Mouse (Mus musculus): ENCODE measurements around the gene Hspb2.

Hspb2 gene

GRCm38 (mm10) chr9:50752054-50752602 is at the start of gene Hspb2:
Hspb2 (minus strand) TSS chr9:50752354.
- DNase-seq: no peak

DNA sequence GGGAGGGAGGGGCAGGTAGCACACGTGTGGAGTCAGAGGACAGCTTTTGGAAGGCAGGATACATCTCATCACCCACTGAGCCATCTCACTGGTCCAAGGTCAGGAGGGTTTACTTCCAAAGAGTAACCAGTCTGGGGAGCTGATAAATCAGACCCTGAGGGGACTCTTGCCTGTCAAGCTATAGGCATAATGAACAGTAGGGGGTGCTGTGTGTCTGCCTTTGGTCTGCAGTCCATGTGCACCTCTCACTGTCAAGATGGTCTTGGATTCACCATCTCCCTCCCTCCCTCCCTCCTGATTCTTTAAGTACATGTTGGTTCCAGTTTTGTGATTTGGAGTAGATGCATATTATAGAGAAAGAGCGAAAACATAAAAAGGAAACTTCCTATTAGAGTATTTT is 48.8 kb upstream of the Hspb2 start:
- peak in 1 of 2 experiments; percentile 24 for DNase-seq

GRCm38 (mm10) chr9:50798368-50798767 is 46.2 kb upstream of the Hspb2 start:
- no peak for DNase-seq

GRCm38 (mm10) chr9:50797641-50798040 is 45.5 kb upstream of the Hspb2 start:
- DNase-seq: no peak

- no peak for DNase-seq
Observed at GRCm38 (mm10) chr9:50796776-50797175, 44.6 kb upstream of the Hspb2 start.

GRCm38 (mm10) chr9:50795266-50795665 is 43.1 kb upstream of the Hspb2 start:
- DNase-seq: no peak

GRCm38 (mm10) chr9:50782155-50782554 is 30.0 kb upstream of the Hspb2 start:
- peak; percentile 24 to 42 for DNase-seq

- DNase-seq: no peak
Observed at GRCm38 (mm10) chr9:50776162-50776760, 24.1 kb upstream of the Hspb2 start.

- no peak for DNase-seq
Observed at GRCm38 (mm10) chr9:50775662-50776126, 23.5 kb upstream of the Hspb2 start.

- peak; percentile 62 to 75 for DNase-seq
Observed at GRCm38 (mm10) chr9:50774991-50775612, 22.9 kb upstream of the Hspb2 start, which contains the start of the genes Alg9 and 1110032A03Rik. Alg9 (plus strand) TSS chr9:50775019. 1110032A03Rik (minus strand) TSS chr9:50775520.

- DNase-seq: no peak
Observed at GRCm38 (mm10) chr9:50774026-50774462, 21.9 kb upstream of the Hspb2 start.

DNA sequence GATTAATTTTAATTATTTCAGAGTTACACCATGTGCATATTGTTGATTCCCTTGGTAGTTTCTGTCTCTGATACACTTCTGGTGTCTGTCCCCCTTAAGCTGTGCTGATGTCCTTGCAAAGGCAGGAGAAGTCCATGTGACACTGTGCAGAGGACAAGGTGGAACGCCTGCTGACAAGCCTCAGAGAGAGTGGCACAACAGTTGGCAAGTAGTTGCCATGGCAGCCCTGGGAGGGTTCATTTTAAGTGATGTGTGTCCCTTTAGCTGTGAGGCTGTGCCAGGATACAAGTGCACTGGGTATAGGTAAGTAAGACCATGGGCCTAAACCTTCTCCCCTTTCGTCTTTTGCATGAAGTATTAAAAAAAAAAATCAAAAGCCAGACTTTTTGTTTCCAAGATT is 17.9 kb upstream of the Hspb2 start:
- DNase-seq: no peak

DNA sequence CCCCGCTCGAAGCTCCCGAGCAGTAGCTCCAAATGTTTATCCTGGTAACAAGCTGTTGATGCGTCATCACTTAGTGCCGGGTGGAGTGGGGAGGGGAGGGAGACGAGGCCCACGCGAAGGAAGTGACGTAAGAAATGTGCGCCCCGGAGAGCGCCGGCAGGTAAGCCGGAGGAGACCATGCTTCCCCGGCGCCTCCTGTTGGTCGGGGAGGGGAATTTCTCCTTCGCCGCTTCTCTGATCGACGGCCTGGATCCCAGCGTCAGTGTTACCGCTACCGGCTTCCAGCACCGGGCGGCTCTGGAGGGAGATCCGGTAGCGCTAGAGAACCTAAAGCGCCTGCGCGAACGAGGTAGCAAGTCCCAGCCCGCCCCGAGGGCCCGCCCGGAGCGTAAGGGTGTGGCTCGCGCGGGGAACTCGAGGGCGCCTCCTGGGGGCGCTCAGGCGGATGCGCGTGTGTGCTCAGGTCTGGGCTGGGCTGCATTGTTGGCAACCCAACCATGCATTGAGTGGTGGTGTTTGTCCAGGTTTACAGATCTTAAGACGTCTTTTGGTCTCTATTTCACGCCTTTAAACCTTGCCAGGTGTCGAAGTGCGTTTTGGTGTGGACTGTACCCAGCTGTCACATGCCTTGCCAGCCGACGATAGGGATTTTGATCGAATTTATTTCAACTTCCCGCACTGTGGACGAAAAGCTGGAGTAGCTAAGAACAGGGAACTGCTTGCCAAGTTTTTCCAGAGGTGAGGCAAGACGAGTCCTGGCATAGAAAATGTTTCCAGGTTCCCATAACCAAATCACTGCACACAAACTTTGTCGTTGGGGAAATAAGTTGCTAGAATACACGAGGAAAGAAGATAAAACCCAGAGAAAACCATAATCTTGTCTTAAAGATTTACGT is 16.2 kb upstream of the Hspb2 start, which contains the start of gene Fdxacb1:
Gene Fdxacb1 (plus strand): TSS at position 130 of the 896 bp plus-strand sequence.
- peak; percentile 94 to 97 for DNase-seq

- no peak for DNase-seq
Observed at GRCm38 (mm10) chr9:50767531-50768106, 15.5 kb upstream of the Hspb2 start.

DNA sequence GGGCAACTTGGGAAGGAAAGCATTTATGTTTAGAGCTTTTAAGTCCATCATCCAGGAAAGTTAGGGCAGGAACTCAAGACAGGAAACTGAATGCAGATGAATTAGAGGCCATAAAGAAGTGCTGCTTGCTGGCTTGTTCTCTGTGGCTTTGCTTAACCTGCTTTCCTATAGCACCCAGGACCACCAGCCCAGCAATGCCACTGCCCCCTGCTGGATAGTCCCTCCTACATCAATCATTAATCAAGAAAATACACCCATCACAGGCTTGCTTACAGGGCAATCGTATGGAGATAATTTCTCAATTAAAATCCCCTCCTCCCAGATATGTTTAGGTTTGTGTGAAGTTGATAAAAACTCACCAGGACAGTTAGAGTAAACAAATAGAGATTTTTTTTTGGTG is 11.2 kb upstream of the Hspb2 start:
- DNase-seq: no peak

DNA sequence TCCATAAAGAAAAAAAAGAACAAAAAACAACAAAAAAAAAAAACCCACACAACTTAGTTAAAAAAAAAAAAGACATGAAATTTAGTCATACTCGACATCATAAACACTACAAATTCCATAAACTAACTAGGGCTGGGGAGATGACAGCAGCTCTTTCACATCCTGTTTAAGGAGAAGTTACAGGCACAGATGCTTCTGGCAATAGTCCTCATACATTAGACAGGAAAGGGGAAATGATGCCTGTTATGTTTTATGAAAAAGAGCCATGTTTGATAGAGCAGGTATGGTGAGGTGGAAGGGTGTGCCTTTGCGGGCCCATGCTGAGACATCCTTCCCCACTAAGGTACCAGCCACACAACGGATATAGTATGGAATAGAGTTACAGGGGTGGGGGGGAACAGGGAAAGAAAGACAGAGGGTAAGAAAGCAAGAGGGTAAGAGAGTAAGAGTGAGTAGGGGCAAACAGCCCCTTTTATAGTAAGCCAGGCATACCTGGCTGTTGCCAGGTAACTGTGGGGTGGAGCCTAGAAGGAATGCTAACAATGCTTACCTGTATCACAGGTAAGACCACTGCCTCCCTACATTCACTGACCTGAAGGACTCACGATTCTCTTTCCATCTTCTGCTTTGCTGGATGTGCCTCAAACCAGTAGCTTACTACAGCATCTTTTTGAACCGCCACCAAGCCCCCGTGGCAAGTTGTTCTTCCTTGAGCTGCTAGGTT is 9.5 kb upstream of the Hspb2 start:
- DNase-seq: no peak

DNA sequence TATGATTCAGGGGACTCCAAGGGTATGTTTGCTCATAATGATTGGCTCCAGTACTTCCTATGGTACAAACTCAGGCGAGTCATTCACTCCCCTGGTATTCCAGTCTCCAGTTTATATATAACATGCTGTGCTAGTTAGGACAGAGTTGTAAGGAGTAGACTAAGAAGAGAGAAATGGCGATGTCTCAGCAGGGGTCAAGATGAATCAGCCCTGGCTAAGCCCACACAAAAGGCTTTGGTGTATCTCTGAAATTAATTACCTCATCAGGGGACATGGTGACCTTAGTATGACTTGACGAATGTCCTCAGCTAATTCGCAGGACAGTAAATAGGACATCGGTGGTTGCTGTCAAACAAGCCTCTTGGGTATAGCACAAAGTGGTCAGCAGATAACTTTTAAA is 4.6 kb upstream of the Hspb2 start:
- no peak for DNase-seq

DNA sequence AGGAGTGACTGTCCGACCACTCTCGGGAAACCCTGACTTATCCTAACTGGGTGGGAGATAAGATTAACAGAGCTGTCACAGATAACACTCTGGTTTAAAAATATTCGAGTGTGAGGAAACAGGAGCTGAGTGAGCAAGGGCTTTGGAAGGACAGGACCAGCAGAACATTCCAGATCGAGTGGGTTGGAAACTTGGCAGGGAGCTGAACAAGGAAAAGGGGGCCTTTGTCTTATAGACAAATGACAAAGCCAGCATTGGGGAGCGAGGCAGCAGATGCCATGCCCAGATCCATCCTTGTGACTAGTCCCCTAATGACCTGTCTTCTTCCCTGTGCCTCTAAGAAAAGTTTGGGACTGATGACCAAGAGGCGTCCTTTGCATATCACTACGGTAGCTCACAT is 1.8 kb upstream of the Hspb2 start:
- DNase-seq: no peak

GRCm38 (mm10) chr9:50752784-50753615 is 846 bp upstream of the Hspb2 start:
- no peak for DNase-seq

- DNase-seq: no peak
Observed at GRCm38 (mm10) chr9:50751323-50751722, 831 bp downstream of the Hspb2 start, which contains the start of gene Cryab. Cryab (plus strand) TSS chr9:50751325.

GRCm38 (mm10) chr9:50750706-50751105 is 1.4 kb downstream of the Hspb2 start:
- no peak for DNase-seq
